Mouse (Mus musculus) common myeloid progenitor, adult 5-6 weeks (primary cell): ENCODE measurements around the gene Caln1. TPM values are rescaled to one million over a fixed set of nuclear protein-coding genes. Genes with fewer than 3 reads are reported as not detected.
A peak's percentile ranks its signal among the peaks of the same experiment; 100 is the strongest.

Experiments
- ATAC-seq: replicated peaks from 2 replicates; pipeline ENCODE4 v1.8.0; 2016; ENCODE audit warnings: low read depth, mild to moderate bottlenecking, moderate TSS enrichment, inconsistent platforms; ENCODE audit not compliant: poor library complexity, severe bottlenecking
- total RNA-seq: library from RNA; stranded (forward); fragments of 200-1000, 187-1606 nt; gene quantifications from 2 replicates; pipeline ENCODE4 v1.2.3, GENCODE M21; 2017

Gene Caln1
- total RNA-seq, 1 experiment from 2014 or later, result not detected

- no peak for ATAC-seq
Observed at GRCm38 (mm10) chr5:130673092-130673491, 303.8 kb downstream of the Caln1 start.

- no peak for ATAC-seq
Observed at GRCm38 (mm10) chr5:130677895-130678294, 308.6 kb downstream of the Caln1 start.

GRCm38 (mm10) chr5:130685911-130686658 is 316.8 kb downstream of the Caln1 start:
- ATAC-seq, result no peak

GRCm38 (mm10) chr5:130688385-130689138 is 319.3 kb downstream of the Caln1 start:
- ATAC-seq, result peak; percentile 77

- no peak for ATAC-seq
Observed at GRCm38 (mm10) chr5:130691349-130691748, 322.1 kb downstream of the Caln1 start.

- no peak for ATAC-seq
Observed at GRCm38 (mm10) chr5:130699476-130699875, 330.2 kb downstream of the Caln1 start.

GRCm38 (mm10) chr5:130701777-130702176 is 332.5 kb downstream of the Caln1 start:
- no peak for ATAC-seq

- no peak for ATAC-seq
Observed at GRCm38 (mm10) chr5:130702361-130702760, 333.1 kb downstream of the Caln1 start.

- ATAC-seq, result no peak
Observed at GRCm38 (mm10) chr5:130704866-130705265, 335.6 kb downstream of the Caln1 start.

- no peak for ATAC-seq
Observed at GRCm38 (mm10) chr5:130706202-130706855, 337.1 kb downstream of the Caln1 start.

GRCm38 (mm10) chr5:130707755-130708154 is 338.5 kb downstream of the Caln1 start:
- no peak for ATAC-seq

GRCm38 (mm10) chr5:130708616-130709015 is 339.4 kb downstream of the Caln1 start:
- ATAC-seq, result no peak

GRCm38 (mm10) chr5:130711643-130712042 is 342.4 kb downstream of the Caln1 start:
- no peak for ATAC-seq

- no peak for ATAC-seq
Observed at GRCm38 (mm10) chr5:130712281-130712680, 343.0 kb downstream of the Caln1 start.

GRCm38 (mm10) chr5:130715181-130715580 is 345.9 kb downstream of the Caln1 start:
- no peak for ATAC-seq

- ATAC-seq, result 0 out of 2 replicates have a peak, but pooled peaks have one; percentile 47
Observed at GRCm38 (mm10) chr5:130718385-130718784, 349.1 kb downstream of the Caln1 start.

GRCm38 (mm10) chr5:130742171-130742570 is 372.9 kb downstream of the Caln1 start:
- no peak for ATAC-seq

- ATAC-seq, result no peak
Observed at GRCm38 (mm10) chr5:130757517-130757916, 388.3 kb downstream of the Caln1 start.

GRCm38 (mm10) chr5:130765784-130766183 is 396.5 kb downstream of the Caln1 start:
- no peak for ATAC-seq

GRCm38 (mm10) chr5:130771061-130771741 is 401.9 kb downstream of the Caln1 start:
- ATAC-seq, result no peak
